Mouse (Mus musculus) left cerebral cortex, adult 8-10 months (tissue): ENCODE results near the gene Ddx49. TPM values are rescaled to one million over a fixed set of nuclear protein-coding genes. Genes with fewer than 3 reads are reported as not detected.

Experiments
- DNase-seq, 2 experiments: peaks; one replicate each; pipeline ENCODE4 v3.0.0; 2022; ENCODE audit warnings: low spot score in 2 of 2
- total RNA-seq, 4 experiments: library from RNA; stranded (reverse); gene quantifications; 2 replicates each; pipeline ENCODE4 v1.2.4; 2022

Ddx49 gene
- total RNA-seq: 10 to 100 TPM; 47.5 to 55.7 (median 51.8) TPM

GRCm38 (mm10) chr8:70302358-70302890 lies at the start of gene Ddx49, which contains the start of gene Cope:
TSS of gene Ddx49 (minus strand) at chr8:70302489.
TSS of gene Cope (plus strand) at chr8:70302518.
- DNase-seq: peak; percentile 92 to 96

- no peak for DNase-seq
Measured at GRCm38 (mm10) chr8:70352000-70352384, 49.7 kb upstream of the Ddx49 start.

- DNase-seq: peak in 1 of 2 experiments; percentile 61
Measured at GRCm38 (mm10) chr8:70351035-70351999, 49.0 kb upstream of the Ddx49 start.

- no peak for DNase-seq
Measured at GRCm38 (mm10) chr8:70347860-70348420, 45.7 kb upstream of the Ddx49 start.

- DNase-seq: no peak
Measured at GRCm38 (mm10) chr8:70347443-70347842, 45.2 kb upstream of the Ddx49 start.

- DNase-seq: no peak
Measured at GRCm38 (mm10) chr8:70344279-70344678, 42.0 kb upstream of the Ddx49 start.

GRCm38 (mm10) chr8:70343696-70344095 lies 41.4 kb upstream of the Ddx49 start:
- no peak for DNase-seq

- no peak for DNase-seq
Measured at GRCm38 (mm10) chr8:70343076-70343475, 40.8 kb upstream of the Ddx49 start.

- DNase-seq: no peak
Measured at GRCm38 (mm10) chr8:70342007-70342406, 39.7 kb upstream of the Ddx49 start.

- no peak for DNase-seq
Measured at GRCm38 (mm10) chr8:70340659-70341058, 38.4 kb upstream of the Ddx49 start.

GRCm38 (mm10) chr8:70338931-70339330 lies 36.6 kb upstream of the Ddx49 start:
- DNase-seq: no peak

- no peak for DNase-seq
Measured at GRCm38 (mm10) chr8:70332878-70333202, 30.6 kb upstream of the Ddx49 start.

GRCm38 (mm10) chr8:70332070-70332877 lies 30.0 kb upstream of the Ddx49 start:
- DNase-seq: peak; percentile 57 to 60

- DNase-seq: no peak
Measured at GRCm38 (mm10) chr8:70331526-70331925, 29.2 kb upstream of the Ddx49 start.

GRCm38 (mm10) chr8:70330741-70331364 lies 28.6 kb upstream of the Ddx49 start:
- peak; percentile 60 to 76 for DNase-seq

GRCm38 (mm10) chr8:70329835-70330740 lies 27.8 kb upstream of the Ddx49 start:
- peak in 1 of 2 experiments; percentile 32 for DNase-seq

GRCm38 (mm10) chr8:70329124-70329834 lies 27.0 kb upstream of the Ddx49 start, which contains the start of gene Gdf1:
TSS of gene Gdf1 (plus strand) at chr8:70329817.
- no peak for DNase-seq

GRCm38 (mm10) chr8:70327512-70327911 lies 25.2 kb upstream of the Ddx49 start:
- no peak for DNase-seq

GRCm38 (mm10) chr8:70323716-70324115 lies 21.4 kb upstream of the Ddx49 start:
- no peak for DNase-seq
